Comparison of ENCODE assay signal across 10 mouse cellular contexts in the genomic region with DNA sequence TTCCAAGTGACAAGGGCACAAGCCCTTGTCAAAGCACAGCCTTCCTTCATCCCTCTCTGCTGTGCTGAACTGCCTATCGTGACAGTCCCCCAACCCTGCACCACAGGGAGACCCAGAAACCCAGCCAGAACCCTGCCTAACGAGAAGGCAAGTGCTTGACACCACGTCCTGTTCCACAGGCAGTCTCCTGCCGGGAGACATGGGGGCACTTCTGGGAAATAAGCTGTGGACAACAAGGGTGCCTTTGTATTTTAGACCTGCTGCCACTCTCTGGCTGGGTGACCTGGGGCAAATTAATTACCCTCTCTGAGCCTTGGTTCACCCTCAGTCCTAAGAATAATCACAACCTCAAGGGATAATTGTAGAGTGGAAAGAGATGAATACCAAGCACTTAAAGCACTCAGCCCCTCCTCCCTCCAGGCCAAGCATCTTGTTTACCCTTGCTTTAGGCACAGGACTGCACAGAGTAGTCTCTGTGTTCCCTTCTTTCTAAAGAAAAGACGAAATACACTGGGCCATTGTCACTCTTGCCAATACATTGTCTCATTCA.
DNase-seq lines count a peak whose midpoint lies in the region; ATAC-seq lines count a peak whose summit lies in the region.
"Had no signal": no experiment of that assay in that cellular context is flagged by ENCODE, and none has a peak within 500 bp of the region (broad histone marks: within the 10 kb centered on the region; RNA-seq: fewer than 3 reads in every experiment).

No protein-coding gene starts in this region.

- peak; percentile 42 for DNase-seq in left cerebral cortex, adult 11 months (ENCODE audit: low spot score)
- DNase-seq in left cerebral cortex, postnatal 36 days (ENCODE audit: low spot score in 2 of 2), result no peak
- DNase-seq in left cerebral cortex, postnatal 4 days, result peak; percentile 18
- no peak for DNase-seq in urinary bladder, postnatal 25 days (ENCODE audit: low spot score)
- no peak for DNase-seq in gastrocnemius, adult 18-20 months (ENCODE audit: low spot score)
- DNase-seq in natural killer cell, adult 2 months (ENCODE audit: low spot score in 2 of 2), result no peak

- H3K4me2 ChIP-seq in forebrain, embryonic 16.5 days (ENCODE audit: low read length), result no peak overlapping the region
- H3K4me2 ChIP-seq in neural tube, embryonic 15.5 days, result no peak overlapping the region
- H3K4me2 ChIP-seq: embryonic facial prominence, embryonic 12.5 days; lung, embryonic 15.5 days had no signal

- 0 out of 2 replicates have a peak overlapping the region, but pooled peaks have one; percentile 5 for H3K27ac ChIP-seq in forebrain, embryonic 16.5 days (ENCODE audit: low read length)
- H3K27ac ChIP-seq in neural tube, embryonic 15.5 days (replicated peaks), result no peak overlapping the region
- H3K27ac ChIP-seq: embryonic facial prominence, embryonic 12.5 days; lung, embryonic 15.5 days had no signal

- 7% methylated on average over 5 of the region's 5 CpGs for WGBS in forebrain, embryonic 16.5 days
- 20% methylated on average over 5 of the region's 5 CpGs for WGBS in neural tube, embryonic 15.5 days

- H3K9ac ChIP-seq in forebrain, embryonic 16.5 days (replicated peaks; ENCODE audit: low read depth, low read length), result no peak overlapping the region
- no peak overlapping the region for H3K9ac ChIP-seq in neural tube, embryonic 15.5 days (replicated peaks)
- H3K9ac ChIP-seq: embryonic facial prominence, embryonic 12.5 days; lung, embryonic 15.5 days had no signal

- H3K4me3 ChIP-seq in forebrain, embryonic 16.5 days (replicated peaks; ENCODE audit: low read length), result no peak overlapping the region
- H3K4me3 ChIP-seq in neural tube, embryonic 15.5 days (replicated peaks), result no peak overlapping the region
- H3K4me3 ChIP-seq: embryonic facial prominence, embryonic 12.5 days; lung, embryonic 15.5 days had no signal

- peak; percentile 88 for ATAC-seq in forebrain, embryonic 16.5 days
- peak; percentile 64; the same call in 1 of the 2 replicates for ATAC-seq in neural tube, embryonic 15.5 days (ENCODE audit: low FRiP score)

- intact Hi-C loops in left cerebral cortex, postnatal 36 days (cut with DNase I), result loop anchor here (5.0 kb wide), 1 partner anchor 177 kb away; a partner anchor contains a TSS
- intact Hi-C loops in left cerebral cortex, postnatal 4 days (cut with DNase I), result no loop called here

- H3K36me3 ChIP-seq in forebrain, embryonic 16.5 days (ENCODE audit: control insufficient read depth, insufficient read depth), result no peaks in the 10 kb centered on the region
- no peaks in the 10 kb centered on the region for H3K36me3 ChIP-seq in neural tube, embryonic 15.5 days
- H3K36me3 ChIP-seq: embryonic facial prominence, embryonic 12.5 days; lung, embryonic 15.5 days had no signal

- no peaks in the 10 kb centered on the region for H3K9me3 ChIP-seq in forebrain, embryonic 16.5 days (ENCODE audit: control insufficient read depth, low read length)
- H3K9me3 ChIP-seq in neural tube, embryonic 15.5 days (replicated peaks), result no peaks in the 10 kb centered on the region
- H3K9me3 ChIP-seq: lung, embryonic 15.5 days had no signal

- H3K27me3 ChIP-seq in forebrain, embryonic 16.5 days (replicated peaks; ENCODE audit: control insufficient read depth, insufficient read depth, low read length), result no peaks in the 10 kb centered on the region
- 0 out of 2 replicates have a peak, but pooled peaks cover 4% of the 10 kb centered on the region for H3K27me3 ChIP-seq in neural tube, embryonic 15.5 days (replicated peaks)
- H3K27me3 ChIP-seq: embryonic facial prominence, embryonic 12.5 days; lung, embryonic 15.5 days had no signal

- peaks cover 30% of the 10 kb centered on the region for H3K4me1 ChIP-seq in forebrain, embryonic 16.5 days (replicated peaks; ENCODE audit: control insufficient read depth, insufficient read depth, low read length)
- peaks cover 27% of the 10 kb centered on the region for H3K4me1 ChIP-seq in neural tube, embryonic 15.5 days
- H3K4me1 ChIP-seq: lung, embryonic 15.5 days had no signal

Comparison
In these comparisons a context has a peak if more than half of its experiments do, and no peak if none do; other contexts are left out.
1. DNase-seq: peak in left cerebral cortex, adult 11 months (single experiment) and left cerebral cortex, postnatal 4 days (single experiment); none in left cerebral cortex, postnatal 36 days (0 of 2), urinary bladder, postnatal 25 days (single experiment), gastrocnemius, adult 18-20 months (single experiment) and natural killer cell, adult 2 months (0 of 2).